Mouse (Mus musculus) heart, adult 2 months (tissue): ENCODE data around the gene Nlrp4f.

ENCODE experiments used
- EP300 ChIP-seq: fragments of 200-500 bp; IDR thresholded peaks from 2 replicates; pipeline ENCODE4 v1.6.1; 2011; ENCODE audit warnings: low read depth, low read length, control low read depth; ENCODE audit not compliant: insufficient read depth
- POLR2A ChIP-seq: fragments of 200-500 bp; IDR thresholded peaks from 2 replicates; pipeline ENCODE4 v1.6.1; 2011; ENCODE audit warnings: mild to moderate bottlenecking, low read depth, low read length, control low read depth; ENCODE audit not compliant: insufficient read depth

DNA sequence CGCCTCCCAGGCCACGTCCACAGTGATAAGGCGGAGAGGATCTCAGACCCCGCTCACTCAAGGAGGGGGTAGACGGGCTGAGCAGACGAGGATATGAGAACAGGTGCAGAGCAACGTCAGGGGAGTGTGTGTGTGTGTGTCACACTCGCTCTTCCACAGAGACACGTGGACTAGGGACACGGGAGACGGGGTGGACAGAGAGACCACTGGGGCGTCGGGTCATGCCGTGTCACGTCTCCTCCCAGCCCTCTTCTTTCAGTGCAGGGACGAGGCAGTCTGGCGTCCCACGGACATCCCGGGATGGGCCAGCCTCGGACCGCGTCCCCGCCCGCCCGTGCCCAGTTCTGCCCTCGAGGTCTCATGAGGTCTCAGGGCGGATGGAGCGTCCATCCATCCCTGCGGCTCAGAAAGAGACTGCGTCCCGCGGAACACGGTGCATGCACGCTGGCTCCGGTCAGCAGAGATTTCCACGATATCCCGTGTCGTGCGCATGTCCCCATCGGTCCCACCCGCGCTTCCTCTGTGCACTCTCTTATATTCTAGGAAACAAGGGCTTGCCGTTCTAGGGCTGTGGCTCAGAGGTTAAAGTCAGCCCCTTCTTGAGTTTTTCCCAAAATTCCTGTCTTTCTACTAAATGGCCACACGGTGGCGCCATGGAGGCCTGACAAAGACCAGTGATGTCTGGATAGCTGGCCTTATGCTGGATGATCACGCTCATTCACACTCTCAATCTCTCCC lies 29.9 kb downstream of the Nlrp4f start:
- TF ChIP-seq EP300 (no peak), POLR2A (no peak)
